In genomic region chr10:115361840-115362622, GRCm38 (mm10) we compare ENCODE assay signal across 8 mouse cellular contexts. TPM values are rescaled to one million over a fixed set of nuclear protein-coding genes. Genes with fewer than 3 reads are reported as not detected.
DNase-seq lines count a peak whose midpoint lies in the region; ATAC-seq lines count a peak whose summit lies in the region.

Gene Tmem19 (minus strand): TSS chr10:115362501.

- peaks cover 4% of the 10 kb centered on the region; the same call in 1 of the 2 replicates for H3K36me3 ChIP-seq in hindbrain, embryonic 16.5 days (ENCODE audit: control insufficient read depth, insufficient read depth, low read length)
- peaks cover 22% of the 10 kb centered on the region; the same call in 1 of the 2 replicates for H3K36me3 ChIP-seq in macrophage (ENCODE audit: inconsistent target)

- under 1% methylated on average over 47 of the region's 58 CpGs for WGBS in hindbrain, embryonic 16.5 days
- under 1% methylated on average over 50 of the region's 58 CpGs for WGBS in macrophage (ENCODE audit: missing documents)

- peaks cover 38% of the 10 kb centered on the region for H3K79me2 ChIP-seq in macrophage (ENCODE audit: inconsistent target)

- H3K9ac ChIP-seq in hindbrain, embryonic 16.5 days (ENCODE audit: low read depth, low read length): peak within 1 kb of the TSS; percentile 69

- peaks cover 11% of the 10 kb centered on the region for H3K4me1 ChIP-seq in hindbrain, embryonic 16.5 days (ENCODE audit: control insufficient read depth, insufficient read depth, low read depth, low read length)

- peak; percentile 99 for ATAC-seq in hindbrain, embryonic 16.5 days

- H3K4me3 ChIP-seq in hindbrain, embryonic 16.5 days (ENCODE audit: low read length): peak within 1 kb of the TSS; percentile 64
- H3K4me3 ChIP-seq in macrophage (ENCODE audit: inconsistent target): peak within 1 kb of the TSS; percentile 59

- peak within 1 kb of the TSS; percentile 87 for H3K27ac ChIP-seq in hindbrain, embryonic 16.5 days (ENCODE audit: low read depth, low read length)
- H3K27ac ChIP-seq in macrophage: peak within 1 kb of the TSS; percentile 85

- no peaks in the 10 kb centered on the region for H3K27me3 ChIP-seq in hindbrain, embryonic 16.5 days (replicated peaks; ENCODE audit: control insufficient read depth, insufficient read depth, low read length)

- H3K4me2 ChIP-seq in hindbrain, embryonic 16.5 days (ENCODE audit: low read length): peak within 1 kb of the TSS; percentile 83

- DNase-seq in T-cell, adult 2 months (ENCODE audit: low spot score): peak; percentile 95
- peak; percentile 97 to 98 for DNase-seq in cerebellum, postnatal 36 days
- DNase-seq in gastrocnemius, adult 18-20 months (ENCODE audit: low spot score): peak; percentile 95
- peak; percentile 94 to 95 for DNase-seq in left cerebral cortex, adult 18-20 months (ENCODE audit: low spot score in 2 of 2)
- peak; percentile 97 for DNase-seq in right cerebral cortex, adult 18-20 months
- DNase-seq in urinary bladder, postnatal 10 days (ENCODE audit: low spot score): peak; percentile 95

- no peaks in the 10 kb centered on the region for H3K9me3 ChIP-seq in hindbrain, embryonic 16.5 days (ENCODE audit: control insufficient read depth, low read length)

RNA-seq across cellular contexts. Expression of gene Tmem19, which starts in this region (rescaled TPM):
- total RNA-seq in gastrocnemius, adult 18-20 months (2021): 10 to 100 TPM; 13.7 to 18.3 TPM
- polyA plus RNA-seq in hindbrain, embryonic 16.5 days (2015; fragmentation: Nextera tagmentation; extraction: Ambion mirVana): 34.0 and 34.1 TPM in 2 replicates
- total RNA-seq in left cerebral cortex, adult 18-20 months (2021): 10 to 100 TPM; 34.4 to 38.2 TPM
- 10 to 100 TPM; 12.4 to 53.0 (median 26.3) TPM for total RNA-seq in macrophage (2018; cell fraction: chromatin; rRNA removed)
- total RNA-seq in macrophage (2018; cell fraction: cytosol; rRNA removed): 10 to 100 TPM; 26.7 to 69.6 (median 44.5) TPM
- 10 to 100 TPM; 16.7 to 88.9 (median 39.3) TPM for total RNA-seq in macrophage (2018; cell fraction: nucleus; rRNA removed)
- 42.8 to 50.5 TPM (median 43.8 TPM) in 3 replicates for polyA plus RNA-seq in macrophage (2018)

Comparison
In these comparisons a context has a peak if more than half of its experiments do, and no peak if none do; other contexts are left out.
1. Peak in every context shown above with its lines: DNase-seq, ATAC-seq, H3K4me3 ChIP-seq and H3K27ac ChIP-seq.